Mouse (Mus musculus) frontal cortex, postnatal 10 days (tissue): Measurements from ENCODE around the gene Smok3b.
"Not testable (repeated sequence)": the region's sequence is repeated elsewhere in the genome, so short reads cannot be mapped to it uniquely, and the experiment has no call there.

Source experiments
- DNase-seq, 2 experiments: peaks; one replicate each; pipeline ENCODE4 v3.0.0; 2022; ENCODE audit warnings: low spot score in 2 of 2, mixed read lengths in 1 of 2

Smok3b gene

DNA sequence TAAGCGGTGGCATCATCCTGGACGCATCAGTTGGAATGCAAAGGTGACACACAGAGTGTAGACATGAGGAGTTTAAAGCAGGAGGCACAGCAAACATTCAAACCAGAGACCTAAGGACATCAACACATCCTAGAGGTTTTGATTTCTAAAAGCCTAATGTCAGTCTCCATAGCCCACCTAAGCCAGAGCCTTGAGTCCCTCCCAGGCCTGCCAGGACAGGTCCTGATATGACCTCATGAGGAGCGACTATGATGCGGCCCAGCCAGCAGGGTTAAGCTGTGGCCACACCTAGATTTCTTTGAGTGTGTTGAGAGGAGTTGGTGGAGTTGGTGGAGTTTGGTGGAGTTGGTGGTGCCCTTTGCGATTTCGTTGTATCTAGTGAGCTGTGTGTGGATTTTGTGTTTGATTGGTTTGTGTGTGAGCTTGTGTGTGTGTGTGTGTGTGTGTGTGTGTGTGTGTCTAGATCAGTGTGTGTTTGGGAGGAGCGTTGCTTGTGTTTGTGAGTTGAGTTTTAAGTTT lies at the start of gene Smok3b, which contains the start of gene Smok3a:
Gene Smok3b (plus strand): TSS at position 469 of the 519 bp plus-strand sequence.
Gene Smok3a (plus strand): TSS at position 301 of the 519 bp plus-strand sequence.
- not testable (repeated sequence) for DNase-seq

DNA sequence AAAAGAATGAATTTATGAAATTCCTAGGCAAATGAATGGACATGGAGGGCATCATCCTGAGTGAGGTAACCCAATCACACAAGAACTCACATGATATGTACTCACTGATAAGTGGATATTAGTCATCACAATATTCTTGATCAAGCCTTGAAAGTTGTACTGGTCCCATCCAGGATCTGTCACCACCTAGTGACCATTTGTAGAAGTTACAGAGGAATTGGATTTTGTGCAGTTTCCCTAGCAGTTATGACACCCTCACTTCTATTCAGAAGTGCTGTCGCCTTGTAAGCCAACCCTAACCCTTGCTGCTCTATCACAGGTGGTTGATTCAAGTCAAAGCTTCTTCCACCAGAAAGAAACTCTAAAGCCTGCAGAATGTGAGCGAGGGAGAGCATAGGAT lies 48.1 kb upstream of the Smok3b start:
- no peak for DNase-seq

DNA sequence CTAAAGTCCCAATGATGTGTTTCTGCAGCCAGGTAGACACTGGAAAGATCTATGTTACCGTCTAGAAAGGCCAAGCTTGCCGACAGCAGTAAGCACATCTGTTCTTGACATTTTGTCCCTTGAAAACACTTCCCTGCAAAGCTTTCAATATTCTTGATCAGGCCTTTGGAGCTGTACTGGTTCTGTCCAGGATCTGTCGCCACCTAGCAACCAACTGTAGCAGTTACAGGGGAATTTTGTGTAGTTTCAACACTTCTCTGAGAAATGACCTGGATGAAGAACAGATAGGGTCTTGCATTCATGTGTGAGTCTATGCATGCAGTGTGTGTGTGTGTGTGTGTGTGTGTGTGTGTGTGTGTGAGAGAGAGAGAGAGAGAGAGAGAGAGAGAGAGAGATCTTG lies 47.5 kb upstream of the Smok3b start:
- DNase-seq = no peak

DNA sequence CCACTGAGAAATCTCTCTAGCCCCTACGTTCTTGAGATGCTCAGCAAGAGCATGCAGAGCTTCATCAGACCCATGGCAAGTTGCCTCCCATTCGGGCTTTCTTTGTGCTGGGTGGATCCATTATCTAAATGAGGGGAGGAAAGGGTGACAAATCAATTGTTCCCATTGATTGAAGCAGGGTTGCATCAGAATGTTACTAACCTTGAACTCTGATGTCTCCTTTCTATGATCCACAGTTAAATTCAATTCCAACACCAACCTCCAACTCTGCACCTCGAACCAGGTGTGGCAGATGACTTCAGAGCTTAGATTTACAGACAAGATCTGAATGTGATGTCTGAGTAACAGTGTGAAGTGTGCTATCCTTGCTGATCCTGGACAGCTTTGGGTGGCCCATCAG lies 46.5 kb upstream of the Smok3b start:
- no peak for DNase-seq

DNA sequence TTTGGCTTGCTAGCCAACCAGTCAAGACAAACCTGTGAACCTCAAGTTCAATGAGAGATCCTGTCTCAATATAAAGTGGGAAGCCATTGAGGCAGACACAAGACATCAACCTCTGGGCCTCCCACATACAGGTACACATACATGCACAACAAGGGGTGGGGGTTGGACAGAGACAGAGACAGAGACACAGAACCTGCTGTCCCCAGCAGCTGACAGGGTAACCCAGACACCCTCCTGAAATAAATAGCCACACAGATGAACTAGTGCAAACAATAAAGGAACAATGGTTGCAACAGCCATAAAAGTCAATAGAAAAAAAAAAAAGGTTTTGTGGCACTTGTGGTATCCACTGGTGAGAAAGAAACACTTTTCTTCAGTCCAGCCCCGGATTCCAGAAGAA lies 45.8 kb upstream of the Smok3b start:
- DNase-seq = no peak

DNA sequence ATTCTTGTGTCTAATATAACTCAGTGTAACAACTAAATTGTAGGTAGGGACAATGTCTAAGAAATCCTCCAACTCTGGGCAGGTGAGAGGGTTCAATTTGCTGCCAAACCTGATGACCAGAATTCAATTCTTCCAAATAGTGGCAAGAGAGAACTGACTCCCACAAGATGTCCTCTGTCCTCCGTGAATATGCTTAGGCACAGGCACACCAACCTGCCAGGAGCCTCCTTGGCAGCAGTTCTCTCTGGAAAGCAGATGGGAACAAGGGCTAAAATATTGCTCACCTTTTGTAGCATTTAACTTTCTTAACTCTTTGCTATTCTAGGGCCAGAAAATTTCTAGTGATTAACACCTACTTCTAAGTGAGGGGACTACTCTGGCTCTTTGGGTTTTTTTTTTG lies 43.9 kb upstream of the Smok3b start:
- DNase-seq = no peak

DNA sequence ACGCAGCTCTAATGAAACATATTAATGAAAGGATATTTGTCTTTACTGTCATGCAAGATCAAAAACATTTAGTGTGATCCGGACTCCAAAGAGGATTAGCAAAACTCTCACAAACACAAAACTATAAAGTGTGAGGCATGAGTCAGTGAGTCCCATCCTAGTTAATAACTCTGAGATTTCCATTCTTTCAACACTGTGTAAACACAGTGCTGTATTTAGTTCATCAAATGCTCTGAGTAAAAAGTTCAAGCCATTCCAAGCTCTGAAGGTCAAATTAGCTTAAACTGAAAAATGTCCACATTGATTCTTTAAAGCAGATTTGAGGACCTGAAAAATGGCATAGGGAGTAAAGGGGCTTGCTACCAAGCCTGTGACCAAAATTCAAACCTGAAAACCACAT lies 42.1 kb upstream of the Smok3b start:
- no peak for DNase-seq

DNA sequence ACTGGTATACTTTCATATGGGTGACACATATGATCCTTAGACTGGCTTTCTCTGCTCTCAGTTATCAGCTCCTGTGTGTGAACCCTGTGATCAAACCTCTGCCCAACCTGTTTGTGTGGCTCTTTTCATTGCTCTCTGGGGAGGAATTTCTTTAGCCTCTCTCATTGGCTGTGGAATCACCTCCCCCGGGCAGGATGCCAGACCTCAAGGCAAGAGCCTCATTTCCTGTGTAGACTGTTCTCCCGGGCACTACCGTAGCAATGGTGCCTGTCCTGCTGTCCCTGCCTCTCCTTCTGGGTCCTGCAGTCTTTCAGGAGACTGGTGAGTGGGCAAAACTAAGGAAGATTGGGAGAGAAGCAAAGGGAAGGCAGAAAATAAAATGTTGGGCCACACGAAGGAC lies 39.9 kb upstream of the Smok3b start, which contains the start of gene Azgp1:
Gene Azgp1 (plus strand): TSS at position 221 of the 400 bp plus-strand sequence.
- DNase-seq = no peak

DNA sequence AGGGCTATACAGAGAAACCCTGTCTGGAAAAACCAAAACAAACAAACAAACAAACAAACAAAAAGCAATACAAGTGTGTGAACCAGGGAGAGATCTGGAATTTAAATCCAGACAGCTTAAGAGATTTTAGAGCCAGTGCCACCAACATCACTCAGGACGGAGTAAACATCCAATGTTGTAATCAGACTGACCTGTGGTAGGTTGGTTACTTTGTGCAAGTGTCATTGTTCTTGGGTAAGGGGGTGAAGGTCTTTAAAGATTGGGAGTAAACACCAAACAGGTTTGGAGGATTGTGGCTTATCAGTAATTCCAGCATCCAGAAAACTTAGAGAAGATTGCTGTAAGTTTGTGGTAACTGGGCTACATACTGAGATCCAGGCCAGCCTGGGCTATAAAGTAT lies 34.9 kb upstream of the Smok3b start:
- DNase-seq = no peak

DNA sequence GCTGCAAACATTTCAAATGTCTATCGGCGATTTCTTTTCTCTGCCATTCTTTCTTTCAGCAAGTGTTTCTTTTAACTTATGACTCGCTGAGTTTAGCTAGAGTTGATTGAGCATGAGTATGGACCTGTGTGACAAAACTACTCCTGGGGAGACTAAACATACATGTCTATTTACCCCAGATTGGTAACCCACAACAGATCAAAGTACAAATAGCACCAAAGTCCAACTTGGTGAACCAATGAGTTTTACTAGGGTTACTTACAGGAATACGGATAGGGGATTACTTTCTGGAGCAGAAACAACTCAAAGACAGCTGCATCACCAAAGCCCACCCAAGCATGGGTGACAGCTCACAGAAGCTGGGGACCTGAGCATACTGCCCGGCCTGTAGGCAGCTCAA lies 11.8 kb upstream of the Smok3b start:
- DNase-seq = no peak

DNA sequence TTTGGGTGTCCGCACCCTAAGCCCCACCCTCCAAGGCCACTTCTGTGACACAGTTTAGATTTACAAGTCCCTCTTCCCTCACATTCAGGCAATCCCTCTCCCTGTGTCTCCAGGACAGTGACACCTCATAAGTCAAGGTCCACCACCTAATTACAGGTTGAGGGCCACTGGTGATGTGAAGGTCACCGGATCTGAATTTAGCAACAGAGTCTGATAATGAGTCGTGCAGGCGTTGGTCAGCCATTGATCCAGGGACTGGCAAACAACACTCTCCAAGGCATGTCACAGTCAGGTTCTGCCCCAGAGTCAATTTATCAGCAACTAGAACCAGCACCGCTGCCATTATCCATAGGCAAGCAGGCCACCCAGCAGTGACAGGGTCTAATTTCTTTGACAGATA lies 8.8 kb upstream of the Smok3b start:
- DNase-seq = no peak

DNA sequence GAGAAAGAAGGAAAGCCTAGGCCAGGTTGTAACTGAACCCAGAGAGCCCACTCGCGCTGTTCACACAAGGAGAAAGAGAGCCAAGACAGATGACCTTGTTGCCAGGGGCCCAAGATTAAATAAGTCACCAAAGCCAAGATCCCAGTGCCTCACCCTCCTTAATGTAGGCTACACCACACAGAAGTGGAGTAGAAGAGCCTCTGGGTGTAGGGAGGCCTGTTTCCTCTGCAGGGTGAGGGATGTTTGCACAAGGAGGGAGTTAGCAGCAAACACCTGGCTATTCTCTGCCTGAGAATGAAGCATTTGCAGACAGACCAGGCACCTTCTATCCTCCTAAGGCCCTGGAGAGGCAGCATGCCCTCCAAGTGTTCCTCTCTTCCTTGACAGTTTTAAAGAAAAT lies 4.7 kb upstream of the Smok3b start:
- no peak for DNase-seq

DNA sequence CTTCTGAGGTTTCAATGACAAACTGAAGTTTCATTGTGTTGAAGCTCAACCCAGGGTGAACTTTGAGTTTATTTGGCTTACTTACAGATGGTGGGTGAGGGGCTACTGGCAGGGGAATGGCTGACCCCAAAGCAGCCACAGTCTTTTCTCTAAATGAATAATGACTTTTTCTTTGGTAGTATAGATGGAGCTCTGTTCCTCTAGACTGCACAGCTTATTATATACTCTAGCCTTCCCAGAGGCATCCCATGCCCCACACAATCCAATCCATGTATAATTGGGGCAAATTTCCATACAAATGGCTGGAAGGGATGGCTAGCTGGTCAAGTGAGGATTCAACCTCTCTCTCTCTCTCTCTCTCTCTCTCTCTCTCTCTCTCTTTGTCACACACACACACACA lies 4.2 kb upstream of the Smok3b start:
- DNase-seq = no peak

DNA sequence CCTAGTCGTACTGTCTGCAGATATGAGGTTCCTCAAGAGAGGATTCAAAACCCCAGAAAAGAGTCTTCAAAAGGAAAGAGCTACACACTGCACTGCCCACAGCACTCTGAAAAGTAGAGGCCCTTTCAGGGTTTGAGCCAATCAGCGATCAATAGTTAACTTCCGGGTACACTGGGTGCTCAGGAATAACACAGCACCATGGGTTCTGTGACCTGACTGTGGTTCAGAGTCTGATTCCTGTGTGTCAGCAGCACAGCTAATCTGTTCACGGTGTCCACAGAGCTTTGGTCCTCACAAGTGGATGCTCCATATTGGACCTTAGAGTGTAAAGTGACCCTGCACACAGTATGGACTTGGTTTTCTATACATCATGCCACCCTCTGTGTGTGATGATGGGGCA lies 1.7 kb upstream of the Smok3b start:
- not testable (repeated sequence) for DNase-seq

DNA sequence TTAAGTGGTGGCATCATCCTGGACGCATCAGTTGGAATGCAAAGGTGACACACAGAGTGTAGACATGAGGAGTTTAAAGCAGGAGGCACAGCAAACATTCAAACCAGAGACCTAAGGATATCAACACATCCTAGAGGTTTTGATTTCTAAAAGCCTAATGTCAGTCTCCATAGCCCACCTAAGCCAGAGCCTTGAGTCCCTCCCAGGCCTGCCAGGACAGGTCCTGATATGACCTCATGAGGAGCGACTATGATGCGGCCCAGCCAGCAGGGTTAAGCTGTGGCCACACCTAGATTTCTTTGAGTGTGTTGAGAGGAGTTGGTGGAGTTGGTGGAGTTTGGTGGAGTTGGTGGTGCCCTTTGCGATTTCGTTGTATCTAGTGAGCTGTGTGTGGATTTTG lies 31.7 kb downstream of the Smok3b start, which contains the start of gene Smok3c:
Gene Smok3c (plus strand): TSS at position 301 of the 400 bp plus-strand sequence.
- not testable (repeated sequence) for DNase-seq

DNA sequence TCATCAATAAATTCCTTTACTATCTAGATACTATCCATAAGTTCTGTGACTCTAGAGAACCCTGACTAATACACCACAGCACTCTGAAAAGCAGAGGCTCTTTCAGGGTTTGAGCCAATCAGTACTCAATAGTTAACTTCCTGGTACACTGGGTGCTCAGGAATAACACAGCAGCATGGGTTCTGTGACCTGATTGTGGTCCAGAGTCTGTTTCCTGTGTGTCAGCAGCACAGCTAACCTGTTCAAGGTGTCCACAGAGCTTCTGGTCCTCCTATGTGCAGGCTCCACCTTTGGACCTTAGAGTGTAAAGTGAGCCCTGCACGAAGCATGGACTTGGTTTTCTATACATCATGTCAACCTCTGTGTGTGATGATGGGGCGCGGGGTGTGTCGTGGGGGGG lies 52.6 kb downstream of the Smok3b start:
- no peak for DNase-seq

DNA sequence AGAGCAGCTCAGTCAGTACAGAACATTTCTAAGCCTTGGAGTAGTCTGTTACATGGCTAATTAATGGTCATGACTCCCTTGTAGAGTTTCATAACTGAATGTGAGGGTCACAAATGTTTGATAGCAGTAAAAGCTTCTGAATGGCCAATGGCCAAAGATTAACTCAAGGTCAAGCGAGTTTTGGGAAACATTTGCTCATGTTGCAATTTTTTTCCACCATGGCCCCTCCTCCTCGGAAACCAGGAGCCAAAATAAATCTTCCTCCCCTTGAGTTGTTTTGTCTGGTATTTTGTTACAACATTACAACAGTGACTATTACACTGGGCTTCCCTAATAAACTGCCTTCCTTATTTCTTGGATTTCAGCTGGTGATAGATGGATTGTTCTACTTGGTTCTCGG lies 54.5 kb downstream of the Smok3b start:
- DNase-seq = no peak

DNA sequence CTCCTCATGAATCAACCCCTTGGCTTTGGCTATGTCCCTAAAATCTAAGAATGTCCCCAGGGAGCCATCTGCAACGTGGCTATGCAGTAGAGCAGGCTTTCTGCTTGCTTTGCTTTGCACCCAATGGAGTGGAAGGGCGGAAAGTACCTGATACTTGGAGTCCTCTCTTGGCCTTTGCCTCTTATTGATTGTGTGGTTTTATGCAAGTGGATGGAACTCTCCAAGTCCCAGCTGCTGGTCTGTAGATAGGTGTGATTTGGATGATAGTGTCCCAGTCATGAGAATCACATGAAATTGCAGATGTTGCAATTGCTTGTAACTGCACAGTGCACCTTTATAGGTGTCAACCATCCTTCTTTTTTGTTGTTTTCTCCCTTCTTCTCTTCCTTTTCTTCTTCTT lies 54.9 kb downstream of the Smok3b start:
- no peak for DNase-seq

DNA sequence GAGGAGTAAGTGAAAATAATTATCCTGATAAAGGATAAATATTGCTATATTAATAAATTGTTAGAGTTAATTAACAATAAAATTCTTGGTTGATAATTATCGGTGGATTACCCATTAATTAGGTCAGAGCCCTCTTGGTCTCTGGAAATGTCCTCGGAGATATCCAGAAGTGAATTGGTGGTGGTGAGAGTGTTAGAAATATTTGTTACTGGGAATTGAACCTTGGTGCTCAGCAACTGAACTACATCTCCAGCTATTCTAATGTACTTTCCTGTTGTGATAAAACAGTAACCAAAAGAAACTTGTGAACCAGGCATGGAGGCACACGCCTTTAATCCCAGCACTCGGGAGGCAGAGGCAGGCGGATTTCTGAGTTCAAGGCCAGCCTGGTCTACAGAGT lies 59.2 kb downstream of the Smok3b start:
- DNase-seq = no peak

DNA sequence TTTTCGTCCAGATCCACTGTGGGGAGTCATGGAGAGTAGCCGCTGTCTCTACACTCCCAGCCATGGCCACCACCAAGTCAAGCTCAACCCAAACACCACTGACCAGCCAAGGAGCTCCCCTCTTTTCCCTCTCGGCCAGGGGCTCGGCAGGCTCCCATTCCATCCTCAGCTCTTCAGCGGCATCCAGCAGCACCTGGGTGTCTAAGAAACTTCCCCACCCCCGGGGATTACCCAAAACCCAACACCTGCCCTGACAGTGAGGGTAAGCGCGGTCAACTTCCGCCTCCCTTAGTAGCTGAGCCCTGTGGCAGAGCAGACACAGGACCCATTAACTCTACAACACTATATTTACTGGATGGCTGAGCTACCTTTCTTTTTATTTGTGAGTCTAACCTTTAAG lies 60.2 kb downstream of the Smok3b start:
- no peak for DNase-seq

DNA sequence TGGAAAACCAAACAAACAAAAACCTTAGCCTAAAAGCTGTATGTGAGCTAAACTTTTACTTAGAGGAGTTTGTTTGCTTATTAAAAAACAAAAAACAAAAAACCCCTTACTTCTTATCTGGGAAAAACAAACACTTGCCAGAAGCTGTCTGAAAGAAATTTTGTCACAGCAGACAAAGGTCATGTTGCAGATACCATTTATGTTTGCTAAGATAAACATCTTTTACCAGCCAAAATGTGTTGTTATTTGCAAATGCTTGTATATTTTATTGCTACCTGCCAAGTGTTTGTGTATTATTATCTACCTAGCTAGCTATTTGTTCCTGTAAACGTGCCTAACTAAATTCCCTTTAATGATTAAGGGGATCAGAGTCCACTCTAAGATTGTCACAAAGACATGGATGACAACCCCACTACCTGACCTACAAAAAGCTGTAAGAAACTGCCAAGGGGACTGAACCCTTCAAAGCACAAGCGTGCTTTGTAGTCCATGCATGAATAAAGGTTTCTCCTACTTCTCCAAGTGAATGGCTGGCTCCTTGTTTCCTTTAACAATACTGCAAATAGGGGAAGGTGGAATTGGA lies 62.2 kb downstream of the Smok3b start:
- no peak for DNase-seq

DNA sequence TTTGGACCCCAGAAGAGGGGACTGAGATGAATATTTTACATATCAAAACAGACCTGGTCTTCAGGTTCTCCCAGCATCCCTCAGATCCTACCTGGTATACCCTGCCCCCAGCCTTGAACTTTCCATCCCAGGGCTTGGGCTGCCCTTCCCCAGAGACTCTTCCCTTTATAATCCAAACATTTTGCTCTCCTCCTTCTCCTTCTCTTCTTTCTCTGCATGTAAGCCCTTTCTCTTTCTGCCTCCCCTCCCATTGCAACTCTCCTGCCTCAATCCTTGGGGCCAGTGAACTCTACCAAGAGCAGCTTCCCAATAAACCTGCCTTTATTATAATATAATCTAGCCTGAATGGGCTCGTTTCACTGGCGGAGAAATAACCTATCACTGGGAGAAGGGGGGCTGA lies 62.7 kb downstream of the Smok3b start:
- DNase-seq = no peak

DNA sequence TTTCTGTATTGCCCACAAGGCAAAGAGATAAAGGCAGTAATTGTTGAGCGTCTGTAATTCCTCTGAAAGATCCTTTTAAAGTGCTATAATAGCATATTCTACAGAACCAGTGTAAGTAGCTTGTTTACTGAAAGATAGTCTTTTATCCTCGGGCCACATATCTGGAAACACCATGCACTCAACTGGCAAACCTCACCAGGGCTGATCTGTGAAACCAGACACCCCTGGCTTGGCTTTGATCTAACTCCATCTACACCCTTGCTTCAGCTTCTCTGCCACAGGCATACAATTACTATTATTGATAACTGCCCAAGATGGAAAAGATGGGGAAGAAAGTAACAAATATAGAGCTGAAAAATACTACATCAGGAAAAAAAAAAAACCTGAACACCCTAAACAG lies 63.3 kb downstream of the Smok3b start:
- DNase-seq = no peak

DNA sequence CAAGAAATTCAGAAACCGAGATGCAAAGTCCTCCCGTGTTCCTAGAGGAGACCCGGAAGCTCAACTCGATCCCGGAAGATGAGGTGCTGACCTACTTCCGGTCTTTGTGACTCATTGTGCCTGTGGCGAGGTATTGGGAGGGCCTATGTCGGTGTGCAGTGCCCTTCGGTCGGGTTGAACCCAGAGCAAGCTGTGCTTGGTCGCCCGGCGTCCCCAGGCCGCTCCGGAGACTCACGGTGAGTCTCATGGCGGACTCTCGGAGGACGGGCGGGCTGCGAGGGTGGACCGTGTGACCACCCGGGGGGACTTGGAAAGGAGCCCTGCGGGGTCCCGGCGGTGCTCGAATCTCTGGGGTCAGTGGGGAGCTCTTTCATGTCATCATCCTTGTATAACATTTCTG lies 63.8 kb downstream of the Smok3b start, which contains the start of gene Zkscan1:
Gene Zkscan1 (plus strand): TSS at position 89 of the 400 bp plus-strand sequence.
- peak; percentile 68 to 71 for DNase-seq
